Mouse (Mus musculus) megakaryocyte, embryonic 14.5 days (primary cell): Measurements from ENCODE around the gene Sbds.

ENCODE experiments used
- FLI1 ChIP-seq: IDR thresholded peaks from 2 replicates; pipeline ENCODE4 v1.6.1; 2012; ENCODE audit warnings: low read length, inconsistent platforms, mixed read lengths
- GATA1 ChIP-seq: IDR thresholded peaks from 3 replicates; pipeline ENCODE4 v1.6.1; 2012; ENCODE audit warnings: mixed read lengths, low read length, inconsistent platforms, borderline replicate concordance

GRCm38 (mm10) chr5:130293941-130294340 lies 38.6 kb upstream of the Sbds start:
- TF ChIP-seq GATA1 = no peak
- no peak for TF ChIP-seq FLI1
